Mouse (Mus musculus) mouse trophoblast stem cell (cell line): ENCODE results near the gene Rimbp3.
"Not testable (repeated sequence)": the region's sequence is repeated elsewhere in the genome, so short reads cannot be mapped to it uniquely, and the experiment has no call there.

ENCODE experiments used
- in situ Hi-C, 2 experiments: fragments of 300-500 bp; cut with MseI, MboI; formaldehyde crosslinking; loops; 2 replicates in 1 of 2; 3 replicates in 1 of 2; pipeline ENCODE4 v1.15.1; 2025

The Rimbp3 gene

DNA sequence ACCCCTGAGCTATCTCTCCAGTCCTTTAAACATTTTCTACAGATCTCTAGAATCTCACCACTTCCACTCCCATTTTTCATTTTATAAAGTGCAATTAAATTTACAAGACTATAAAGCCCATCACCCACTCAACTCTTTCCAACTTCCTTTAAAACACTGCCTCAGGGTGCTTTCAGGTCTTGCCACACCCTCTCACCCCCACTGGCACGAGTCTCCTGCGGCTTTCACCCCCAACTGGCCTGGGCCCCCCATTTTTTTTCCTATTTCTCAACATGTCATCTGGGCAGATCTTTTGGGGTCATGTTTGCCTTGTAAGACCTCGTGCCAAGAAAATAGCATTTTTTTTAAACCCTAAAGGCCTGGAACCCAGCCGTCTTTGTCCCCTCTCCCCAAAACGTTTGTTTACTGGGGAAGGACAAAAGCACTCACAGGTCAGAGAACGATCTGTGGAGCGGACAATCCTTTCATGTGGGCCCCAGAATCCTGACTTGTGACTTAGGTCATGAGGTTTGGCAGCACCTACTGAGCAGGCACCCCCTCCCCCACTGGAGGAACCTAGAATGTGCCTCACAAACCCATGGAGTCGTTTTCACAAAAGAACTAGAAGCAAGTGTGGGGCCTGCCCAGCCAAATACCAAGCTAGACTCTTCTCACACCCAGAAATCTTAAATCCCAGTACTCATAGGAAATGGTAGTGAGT lies 8.7 kb downstream of the Rimbp3 start:
- in situ Hi-C loops, result no loop called here

- in situ Hi-C loops, result no loop called here
Observed at GRCm38 (mm10) chr16:17220127-17220733, 11.8 kb downstream of the Rimbp3 start.

- in situ Hi-C loops, result no loop called here
Observed at GRCm38 (mm10) chr16:17222197-17222596, 13.8 kb downstream of the Rimbp3 start.

- in situ Hi-C loops, result no loop called here
Observed at GRCm38 (mm10) chr16:17225584-17225983, 17.2 kb downstream of the Rimbp3 start.

DNA sequence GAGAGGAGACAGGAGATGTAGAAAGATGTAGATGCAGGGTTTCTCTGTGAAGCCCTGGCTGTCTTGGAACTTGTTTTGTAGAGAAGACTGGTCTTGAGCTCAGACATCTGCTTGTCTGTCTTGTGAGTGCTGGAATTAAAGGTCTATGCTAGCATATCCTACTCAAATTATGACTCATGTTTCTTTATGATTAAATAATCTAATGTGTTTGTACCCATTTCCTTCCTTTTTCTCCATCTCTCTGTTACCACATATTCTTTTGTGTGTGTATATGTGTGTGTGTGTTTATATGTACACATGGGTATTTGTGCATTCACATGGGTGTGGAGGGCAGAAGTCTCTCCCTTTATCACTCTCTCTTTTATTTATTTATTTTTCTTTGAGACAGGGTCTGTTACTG lies 18.1 kb downstream of the Rimbp3 start:
- in situ Hi-C loops, result no loop called here

GRCm38 (mm10) chr16:17231523-17231922 lies 23.1 kb downstream of the Rimbp3 start:
- in situ Hi-C loops, result not testable (repeated sequence)

DNA sequence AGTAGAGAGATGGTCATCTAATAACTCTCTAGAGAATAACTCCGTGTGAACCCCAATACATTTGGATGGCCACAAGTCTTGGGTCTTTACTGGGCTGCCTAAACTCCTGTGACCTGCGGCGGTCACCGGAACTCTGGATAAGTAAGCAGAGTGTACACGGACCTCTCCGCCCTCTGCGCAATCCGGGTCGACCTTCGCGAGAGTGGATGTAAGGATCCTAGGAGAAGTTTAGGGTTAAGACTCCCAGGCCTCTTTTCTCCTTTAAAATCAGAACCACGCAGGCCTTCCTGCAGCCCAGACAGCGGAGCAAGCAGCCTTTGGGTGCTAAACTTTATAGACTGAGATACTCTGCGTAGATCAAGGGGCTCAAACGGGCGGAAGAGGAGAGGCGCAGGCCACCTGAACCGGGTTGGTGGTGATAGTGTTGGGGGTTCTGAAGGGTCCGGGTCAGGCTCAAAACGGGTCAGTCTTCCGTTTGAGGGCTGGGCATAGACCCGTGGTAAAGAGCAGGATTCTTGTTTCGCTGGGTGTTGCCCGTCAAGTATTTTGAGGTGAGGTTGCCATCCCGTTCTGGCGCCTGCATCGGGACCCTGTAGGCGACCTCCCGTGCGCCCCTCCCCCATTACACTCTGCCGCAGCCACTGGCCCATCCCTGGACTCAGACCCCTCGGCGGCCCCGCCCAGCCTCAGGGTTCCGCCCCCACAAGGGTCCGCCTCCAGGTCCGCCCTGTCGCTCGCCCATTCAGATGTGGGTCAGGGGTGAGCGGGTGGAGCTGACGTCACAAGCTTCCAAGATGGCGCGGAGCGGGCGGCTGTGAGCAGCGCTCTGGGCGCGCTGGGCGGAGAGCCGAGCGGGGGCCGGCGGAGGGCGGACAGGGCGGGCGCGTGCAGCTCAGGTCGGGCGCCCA lies 24.6 kb downstream of the Rimbp3 start, which contains the start of gene Hic2:
Hic2 (plus strand) TSS at position 779 of the 908 bp plus-strand sequence.
- in situ Hi-C loops, result no loop called here

DNA sequence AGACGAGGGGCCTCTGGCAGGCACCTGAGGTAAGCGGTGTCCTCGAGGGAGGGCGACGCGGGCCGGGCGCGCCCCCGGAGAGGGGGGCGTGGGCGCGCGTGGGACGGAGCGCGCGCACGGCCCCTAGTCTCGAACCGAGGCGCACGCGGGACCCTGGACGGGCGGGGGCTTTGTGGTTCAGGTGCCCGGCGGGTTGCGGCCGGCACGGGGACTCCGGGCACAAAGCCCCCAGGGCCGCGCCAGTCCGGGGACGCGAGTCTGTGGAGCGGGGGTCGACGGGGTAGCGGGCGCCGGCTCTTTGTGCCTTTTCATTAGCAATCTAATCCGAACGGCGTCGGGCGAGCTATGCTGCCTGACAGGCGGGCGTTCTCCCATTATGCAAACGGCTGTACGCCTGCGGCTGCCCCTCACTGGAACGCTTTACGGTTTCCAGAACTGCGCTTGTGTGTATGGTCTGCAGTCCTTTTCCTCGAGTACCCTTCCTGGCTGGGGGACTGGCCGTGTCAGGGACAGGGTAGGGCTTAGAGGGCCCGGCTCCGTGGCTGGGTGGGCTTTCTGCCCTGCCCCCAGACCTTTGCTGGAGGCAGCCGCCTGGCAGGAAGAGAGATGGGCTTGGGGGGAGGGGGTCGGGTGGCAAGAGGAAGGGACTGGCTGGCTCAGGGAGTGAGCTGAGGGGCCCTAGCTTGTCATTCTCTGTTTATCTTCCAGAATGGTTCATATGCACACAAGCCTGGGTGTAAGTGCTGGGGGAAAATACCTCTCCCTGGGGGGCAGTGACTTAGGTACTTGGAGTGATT lies 25.5 kb downstream of the Rimbp3 start:
- in situ Hi-C loops, result no loop called here

DNA sequence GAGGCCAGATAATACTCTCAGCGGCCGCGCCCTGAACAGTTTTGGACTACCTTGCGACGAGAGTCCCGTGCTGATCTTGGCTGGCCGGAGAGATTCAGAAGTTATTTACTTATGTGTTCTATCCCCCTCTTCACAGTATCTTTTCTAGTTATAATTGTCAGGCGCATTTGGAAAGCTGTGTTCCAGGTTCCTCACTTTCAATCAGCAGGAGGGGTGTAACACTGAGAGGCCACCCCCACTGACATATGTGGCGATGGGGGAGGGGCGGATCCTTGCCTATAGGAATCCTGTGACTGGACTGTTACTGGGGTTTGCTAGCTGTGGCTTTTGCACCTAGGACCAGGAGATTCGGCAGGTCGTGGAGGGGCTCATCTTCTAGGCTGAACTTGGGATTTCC lies 26.1 kb downstream of the Rimbp3 start:
- in situ Hi-C loops, result no loop called here

- in situ Hi-C loops, result no loop called here
Observed at GRCm38 (mm10) chr16:17234916-17235665, 26.7 kb downstream of the Rimbp3 start.

DNA sequence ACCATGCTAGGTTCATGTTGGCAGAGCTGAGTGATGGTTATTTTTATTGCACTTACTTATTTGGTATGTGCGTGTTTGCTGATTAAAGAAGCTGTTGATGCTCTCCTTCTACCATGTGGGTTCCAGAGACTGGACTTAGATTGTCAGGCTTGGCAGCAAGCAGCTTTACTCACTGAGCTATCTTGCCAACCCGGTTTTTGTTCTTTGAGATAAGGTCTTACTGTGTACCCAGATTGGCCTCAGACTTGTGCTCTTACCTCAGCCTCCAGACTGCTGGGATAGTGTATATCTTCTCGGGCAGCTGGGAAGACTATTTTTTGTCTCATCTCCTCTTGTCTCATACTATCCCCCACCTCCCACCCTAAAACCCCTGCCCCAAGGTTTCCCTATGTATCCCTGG lies 29.2 kb downstream of the Rimbp3 start:
- in situ Hi-C loops, result no loop called here

DNA sequence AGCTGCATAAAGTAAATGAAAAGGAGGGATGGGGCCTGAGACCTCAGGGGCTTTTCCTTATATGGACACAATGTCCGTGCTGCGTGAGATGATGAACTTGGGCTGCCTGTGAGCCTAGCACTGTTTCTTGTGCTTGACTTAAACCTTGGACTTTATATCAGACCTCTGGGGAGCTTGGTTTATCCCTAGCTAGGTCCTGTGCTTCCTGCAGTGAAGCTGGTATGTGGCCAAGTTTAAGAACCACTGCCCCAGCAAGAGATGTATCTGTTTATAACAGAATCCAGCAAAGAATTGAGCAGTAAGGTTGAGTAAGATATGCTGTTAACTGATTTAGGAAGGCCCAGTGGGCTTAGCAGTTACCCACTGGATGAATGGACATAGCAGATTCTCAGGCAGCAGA lies 31.0 kb downstream of the Rimbp3 start:
- in situ Hi-C loops, result no loop called here

DNA sequence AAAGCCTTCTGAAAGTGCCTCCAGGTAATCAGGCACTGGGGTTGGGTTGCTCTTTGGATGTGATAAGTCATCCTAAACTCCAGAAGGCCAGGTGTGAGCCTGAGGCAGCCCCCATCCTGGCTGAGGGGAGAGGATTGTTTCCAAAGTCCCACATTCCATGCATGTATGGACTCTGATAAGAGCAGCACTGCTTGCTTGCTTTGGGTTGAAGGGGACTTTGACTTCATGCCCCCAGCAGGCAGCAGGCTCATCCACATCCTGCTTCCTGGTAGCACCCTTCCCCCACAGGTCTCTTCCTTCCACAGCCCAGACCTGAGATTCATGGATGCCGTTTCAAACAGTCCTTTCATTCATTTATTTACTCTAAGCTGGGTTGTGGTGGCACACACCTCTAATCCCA lies 35.3 kb downstream of the Rimbp3 start:
- in situ Hi-C loops, result no loop called here

GRCm38 (mm10) chr16:17244996-17245395 lies 36.6 kb downstream of the Rimbp3 start:
- in situ Hi-C loops, result no loop called here

GRCm38 (mm10) chr16:17247727-17248126 lies 39.3 kb downstream of the Rimbp3 start:
- in situ Hi-C loops, result no loop called here

DNA sequence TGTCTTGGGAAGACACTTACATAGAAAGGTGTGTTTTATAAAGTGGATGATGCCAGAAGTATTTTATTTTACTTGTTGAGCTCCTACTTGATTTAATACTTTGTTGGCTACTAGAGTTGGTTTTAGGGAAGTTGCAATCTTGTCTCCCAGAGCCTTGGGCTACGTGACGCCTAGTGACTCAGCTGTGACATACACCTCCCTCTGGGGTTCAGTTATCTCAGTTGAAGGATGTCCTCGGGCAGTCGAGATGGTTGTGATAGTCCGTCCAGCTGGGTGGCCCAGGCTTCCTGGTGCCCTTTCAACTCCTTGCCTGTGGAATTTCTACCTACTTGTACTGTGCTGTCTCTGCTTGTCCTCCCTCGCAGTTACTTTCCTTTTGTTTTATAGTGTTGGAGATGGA lies 40.7 kb downstream of the Rimbp3 start:
- in situ Hi-C loops, result no loop called here

DNA sequence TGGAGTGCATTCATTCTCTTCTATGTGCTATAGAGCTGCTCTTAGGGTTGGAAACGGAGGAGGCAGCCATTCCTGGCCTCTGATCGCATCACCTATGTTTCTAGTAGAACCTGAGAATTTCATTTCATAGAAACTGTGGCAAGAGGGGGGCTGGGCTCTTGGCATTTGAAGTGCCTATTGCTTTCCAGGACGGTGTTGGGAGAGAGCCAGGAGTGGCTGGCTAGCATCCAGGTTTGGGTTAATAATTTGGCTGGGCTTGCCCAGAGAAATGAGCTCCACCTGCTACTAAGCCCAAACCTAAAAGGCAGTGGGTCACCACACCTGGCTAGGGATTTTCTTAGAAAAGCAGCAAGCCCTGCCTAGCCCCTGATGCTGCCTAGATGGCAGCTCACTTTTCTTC lies 43.1 kb downstream of the Rimbp3 start:
- in situ Hi-C loops, result no loop called here

DNA sequence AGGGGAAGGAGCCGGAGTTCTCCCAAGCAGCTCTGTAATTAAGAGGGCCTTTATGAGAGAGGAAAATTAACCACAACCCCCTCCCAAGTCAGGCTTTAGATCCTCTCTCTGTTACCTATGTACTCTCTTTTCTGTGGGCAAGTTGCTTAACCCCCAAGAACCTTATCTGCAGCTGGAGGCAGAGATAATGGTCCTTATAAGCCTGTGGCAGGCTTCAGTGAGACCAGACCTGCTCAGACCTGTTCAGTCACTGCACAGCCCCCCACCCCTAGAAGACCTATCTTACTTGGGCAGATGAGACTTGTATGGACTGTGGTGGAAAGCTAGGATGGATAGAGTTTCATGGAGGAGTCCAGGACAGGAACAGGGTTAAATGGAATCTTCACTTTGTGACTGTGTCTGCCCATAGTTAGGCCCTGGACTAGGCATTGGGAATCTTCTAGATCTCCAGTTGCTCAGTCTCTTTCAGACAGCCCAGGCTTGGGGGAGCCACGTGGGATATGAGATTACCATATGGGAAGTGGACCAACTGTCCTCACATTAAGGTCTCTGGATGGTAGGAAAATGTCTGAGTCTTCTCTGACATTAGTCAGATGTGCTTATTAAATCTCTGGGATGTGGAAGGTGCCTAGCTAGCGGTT lies 43.8 kb downstream of the Rimbp3 start:
- in situ Hi-C loops, result no loop called here

DNA sequence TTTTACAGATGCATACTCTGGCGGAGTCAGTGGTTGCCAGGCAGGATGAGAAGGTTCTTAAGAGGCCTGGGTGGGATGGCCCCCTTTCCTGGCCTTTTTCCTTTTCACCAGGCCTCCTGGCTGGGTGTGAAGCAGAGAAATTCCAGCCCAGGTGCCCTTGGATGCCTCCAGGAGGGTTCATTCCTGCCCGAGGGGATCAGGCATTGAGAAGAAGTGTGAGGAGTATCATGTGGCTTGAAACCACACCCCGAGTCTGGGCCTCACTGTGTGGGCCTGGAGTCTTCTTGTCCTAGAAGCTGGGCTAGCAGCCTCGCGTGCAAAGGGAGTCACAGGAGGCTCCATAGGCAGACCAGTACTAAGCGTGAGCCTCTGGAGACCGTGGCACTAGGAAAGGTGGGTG lies 44.4 kb downstream of the Rimbp3 start:
- in situ Hi-C loops, result no loop called here

GRCm38 (mm10) chr16:17254005-17254597 lies 45.7 kb downstream of the Rimbp3 start:
- in situ Hi-C loops, result no loop called here
